Mouse (Mus musculus): ENCODE results near the gene Gprc5b. TPM values are rescaled to one million over a fixed set of nuclear protein-coding genes. Genes with fewer than 3 reads are reported as not detected.
A peak's percentile ranks its signal among the peaks of the same experiment; 100 is the strongest.

Gene Gprc5b
- polyA plus RNA-seq, 1 experiment from 2014 or later, result 0.54 TPM

DNA sequence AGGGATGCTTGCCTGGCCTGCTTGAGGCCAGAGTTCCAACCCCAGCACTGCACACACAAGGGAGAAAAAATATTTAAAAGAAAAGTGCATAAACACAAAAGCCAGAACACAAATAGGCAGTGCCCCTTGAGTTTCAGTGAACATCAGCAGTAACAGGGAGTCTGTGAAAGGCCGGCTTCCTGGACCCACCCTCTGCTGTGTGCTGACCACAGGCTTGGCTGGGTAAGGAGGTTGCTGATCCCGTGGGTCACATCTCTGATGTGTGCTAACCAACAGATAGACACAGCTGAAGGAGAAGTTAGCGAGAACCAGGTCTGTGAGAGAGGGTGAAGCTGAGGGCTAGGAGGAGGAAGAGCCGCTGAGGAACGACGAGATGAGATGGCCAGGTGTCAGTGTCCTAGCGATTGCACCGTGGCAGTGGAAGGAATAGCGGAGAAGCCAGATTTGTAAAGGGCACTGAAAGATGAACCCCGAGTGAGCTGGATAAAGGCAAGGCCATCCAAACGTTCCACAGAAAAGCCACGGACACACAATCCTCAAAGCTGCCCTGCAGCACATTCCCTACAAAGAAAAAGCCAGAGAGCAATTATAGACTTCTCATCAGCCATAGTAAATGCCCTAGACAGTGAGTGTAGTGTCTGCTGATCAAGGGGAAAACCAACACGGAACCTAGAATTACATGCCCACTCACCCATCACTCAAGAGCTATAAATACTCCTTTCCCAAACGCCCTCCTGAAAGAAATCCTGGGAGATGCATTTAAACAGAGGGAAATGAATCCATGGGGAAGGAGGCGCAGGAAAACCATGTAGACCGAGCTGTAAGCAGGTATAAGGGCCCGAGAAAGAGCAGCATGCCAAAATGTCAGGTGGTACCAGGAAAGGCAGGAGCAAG, 63.3 kb downstream of the Gprc5b start:
- Histone ChIP-seq H3K4me3 (ENCODE audit: low read depth, low read length) (no peak overlapping the region), H3K4me1 (ENCODE audit: control insufficient read depth, low read depth, low read length) (no peaks in the 10 kb centered on the region), H3K27ac (ENCODE audit: low read length) (no peak overlapping the region), H3K4me2 (ENCODE audit: low read depth, low read length) (no peak overlapping the region), H3K9me3 (replicated peaks; ENCODE audit: control insufficient read depth, low read length) (no peaks in the 10 kb centered on the region), H3K9ac (ENCODE audit: low read depth, low read length) (no peak overlapping the region), H3K36me3 (ENCODE audit: control insufficient read depth, insufficient read depth) (no peaks in the 10 kb centered on the region), H3K27me3 (ENCODE audit: control insufficient read depth, insufficient read depth, low read depth, low read length) (no peaks in the 10 kb centered on the region)
- WGBS (ENCODE audit: insufficient replicate concordance), result 64% methylated on average over 17 of the region's 17 CpGs
- no peak for ATAC-seq (ENCODE audit: low read depth)

DNA sequence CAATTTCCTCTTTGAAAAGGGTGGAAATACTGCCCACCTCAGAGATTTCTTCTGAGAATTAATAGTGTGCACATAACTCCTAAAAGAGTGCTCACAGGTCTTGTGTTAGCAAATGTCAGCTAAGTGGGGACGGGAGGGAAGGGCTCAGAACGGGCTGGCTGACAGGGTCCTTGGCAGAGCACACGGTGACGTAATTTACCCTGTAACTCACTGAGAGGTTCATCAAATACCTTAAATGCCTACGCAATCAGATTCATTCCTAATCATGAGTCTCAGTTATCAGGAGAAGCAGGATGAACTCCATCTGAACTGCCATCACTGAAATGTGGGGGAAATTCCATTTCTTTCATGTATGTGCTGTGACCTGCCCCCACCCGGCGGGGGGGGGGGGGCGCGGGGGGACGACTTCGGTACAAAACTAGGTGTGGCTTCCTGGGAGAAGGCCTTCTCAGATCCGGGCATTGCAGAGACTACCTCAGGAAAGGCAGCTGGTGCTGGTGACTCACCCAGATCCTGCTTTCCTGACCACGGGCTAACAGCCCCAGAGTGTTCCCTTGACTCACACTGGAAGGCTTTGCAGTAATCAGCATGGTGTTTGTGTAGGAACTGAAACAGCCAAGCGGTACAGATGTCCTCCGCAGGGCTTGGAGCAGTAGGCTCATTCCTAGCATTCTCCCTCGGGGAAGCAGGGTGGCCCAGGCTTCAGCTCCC, 65.3 kb downstream of the Gprc5b start:
- Histone ChIP-seq H3K4me3 (ENCODE audit: low read depth, low read length) (no peak overlapping the region), H3K27ac (ENCODE audit: low read length) (no peak overlapping the region), H3K4me2 (ENCODE audit: low read depth, low read length) (no peak overlapping the region), H3K9ac (ENCODE audit: low read depth, low read length) (no peak overlapping the region), H3K27me3 (ENCODE audit: control insufficient read depth, insufficient read depth, low read depth, low read length) (no peaks in the 10 kb centered on the region), H3K36me3 (ENCODE audit: control insufficient read depth, insufficient read depth) (no peaks in the 10 kb centered on the region), H3K9me3 (replicated peaks; ENCODE audit: control insufficient read depth, low read length) (no peaks in the 10 kb centered on the region), H3K4me1 (ENCODE audit: control insufficient read depth, low read depth, low read length) (no peaks in the 10 kb centered on the region)
- ATAC-seq (ENCODE audit: low read depth), result no peak
- WGBS (ENCODE audit: insufficient replicate concordance), result 24% methylated on average over 16 of the region's 16 CpGs

DNA sequence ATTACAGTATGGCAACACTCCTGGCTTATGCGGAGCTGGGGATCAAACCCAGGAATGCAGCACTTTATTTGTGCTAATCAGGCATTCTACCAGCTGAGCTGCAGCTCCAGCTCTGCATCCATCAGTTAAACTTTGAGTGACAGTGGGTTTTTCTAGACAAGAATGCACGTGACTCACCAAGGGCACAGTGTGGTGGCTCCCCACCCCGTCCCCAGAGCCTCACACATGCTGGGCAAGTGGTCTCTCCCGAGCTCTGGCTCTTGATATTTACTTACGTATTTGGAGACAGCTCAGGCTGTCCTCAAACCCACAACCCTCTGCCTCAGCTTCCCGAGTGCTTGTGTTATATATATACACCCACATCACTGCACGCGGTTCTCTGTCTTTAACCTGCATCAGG, 66.1 kb downstream of the Gprc5b start:
- WGBS (ENCODE audit: insufficient replicate concordance), result 44% methylated on average over 8 of the region's 8 CpGs
- Histone ChIP-seq H3K27me3 (ENCODE audit: control insufficient read depth, insufficient read depth, low read depth, low read length) (no peaks in the 10 kb centered on the region), H3K4me1 (ENCODE audit: control insufficient read depth, low read depth, low read length) (no peaks in the 10 kb centered on the region), H3K9me3 (replicated peaks; ENCODE audit: control insufficient read depth, low read length) (no peaks in the 10 kb centered on the region), H3K9ac (ENCODE audit: low read depth, low read length) (no peak overlapping the region), H3K4me3 (ENCODE audit: low read depth, low read length) (no peak overlapping the region), H3K27ac (ENCODE audit: low read length) (no peak overlapping the region), H3K4me2 (ENCODE audit: low read depth, low read length) (no peak overlapping the region), H3K36me3 (ENCODE audit: control insufficient read depth, insufficient read depth) (no peaks in the 10 kb centered on the region)
- ATAC-seq (ENCODE audit: low read depth), result no peak

DNA sequence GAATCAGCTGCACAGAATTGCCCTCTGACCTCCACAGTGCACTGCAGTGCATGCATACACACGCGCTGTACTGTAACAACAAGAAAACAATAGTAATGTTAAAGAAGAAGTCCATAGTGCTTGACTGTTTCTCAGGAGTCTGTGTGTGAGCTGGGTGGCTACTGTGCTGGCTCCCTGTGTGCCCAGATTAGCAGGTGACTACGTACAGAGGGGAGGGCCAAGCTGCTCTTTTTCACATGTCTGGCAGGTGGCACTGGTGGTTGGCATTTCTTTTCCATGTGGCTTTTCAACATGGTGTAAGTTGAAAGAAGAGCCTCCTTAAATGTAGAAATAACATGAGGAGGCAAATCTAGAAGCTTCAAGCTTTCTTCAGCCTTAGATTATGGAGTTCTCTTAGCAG, 66.7 kb downstream of the Gprc5b start:
- H3K9ac ChIP-seq (ENCODE audit: low read depth, low read length), result no peak overlapping the region
- H3K36me3 ChIP-seq (ENCODE audit: control insufficient read depth, insufficient read depth), result no peaks in the 10 kb centered on the region
- ATAC-seq (ENCODE audit: low read depth), result no peak
- H3K4me1 ChIP-seq (ENCODE audit: control insufficient read depth, low read depth, low read length), result no peaks in the 10 kb centered on the region
- no peaks in the 10 kb centered on the region for H3K27me3 ChIP-seq (ENCODE audit: control insufficient read depth, insufficient read depth, low read depth, low read length)
- 68% methylated on average over 3 of the region's 3 CpGs for WGBS (ENCODE audit: insufficient replicate concordance)
- H3K9me3 ChIP-seq (replicated peaks; ENCODE audit: control insufficient read depth, low read length), result no peaks in the 10 kb centered on the region
- no peak overlapping the region for H3K4me2 ChIP-seq (ENCODE audit: low read depth, low read length)
- no peak overlapping the region for H3K4me3 ChIP-seq (ENCODE audit: low read depth, low read length)
- no peak overlapping the region for H3K27ac ChIP-seq (ENCODE audit: low read length)

DNA sequence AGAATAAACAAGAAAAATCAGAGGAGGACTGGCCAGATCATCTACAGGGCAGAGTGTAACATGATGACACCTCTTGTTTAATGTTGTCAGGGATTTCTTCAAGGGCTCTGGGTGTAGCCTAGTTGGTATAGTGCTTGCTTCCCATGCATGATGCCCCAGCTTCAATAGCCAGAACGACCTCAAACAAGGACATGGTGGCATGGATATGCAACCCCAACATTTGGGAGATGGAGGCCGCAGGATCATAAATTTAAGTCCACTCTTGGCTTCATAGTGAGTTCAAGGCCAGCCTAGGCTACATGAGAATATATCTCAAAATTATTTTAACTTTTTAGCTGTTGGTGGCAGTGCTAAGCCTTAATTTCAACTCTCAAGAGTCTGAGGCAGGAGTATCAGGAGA, 67.7 kb downstream of the Gprc5b start:
- H3K27me3 ChIP-seq (ENCODE audit: control insufficient read depth, insufficient read depth, low read depth, low read length), result no peaks in the 10 kb centered on the region
- H3K27ac ChIP-seq (ENCODE audit: low read length), result no peak overlapping the region
- no peak overlapping the region for H3K9ac ChIP-seq (ENCODE audit: low read depth, low read length)
- H3K9me3 ChIP-seq (replicated peaks; ENCODE audit: control insufficient read depth, low read length), result no peaks in the 10 kb centered on the region
- no peak for ATAC-seq (ENCODE audit: low read depth)
- WGBS (ENCODE audit: insufficient replicate concordance), result 51% methylated on average over 2 of the region's 2 CpGs
- H3K4me3 ChIP-seq (ENCODE audit: low read depth, low read length), result no peak overlapping the region
- H3K4me1 ChIP-seq (ENCODE audit: control insufficient read depth, low read depth, low read length), result no peaks in the 10 kb centered on the region
- H3K36me3 ChIP-seq (ENCODE audit: control insufficient read depth, insufficient read depth), result no peaks in the 10 kb centered on the region
- no peak overlapping the region for H3K4me2 ChIP-seq (ENCODE audit: low read depth, low read length)

GRCm38 (mm10) chr7:118926516-118927260, 68.3 kb downstream of the Gprc5b start:
- H3K9ac ChIP-seq (ENCODE audit: low read depth, low read length), result no peak overlapping the region
- no peak for ATAC-seq (ENCODE audit: low read depth)
- H3K9me3 ChIP-seq (replicated peaks; ENCODE audit: control insufficient read depth, low read length), result no peaks in the 10 kb centered on the region
- WGBS (ENCODE audit: insufficient replicate concordance), result 60% methylated on average over 6 of the region's 6 CpGs
- H3K4me1 ChIP-seq (ENCODE audit: control insufficient read depth, low read depth, low read length), result no peaks in the 10 kb centered on the region
- no peaks in the 10 kb centered on the region for H3K27me3 ChIP-seq (ENCODE audit: control insufficient read depth, insufficient read depth, low read depth, low read length)
- no peak overlapping the region for H3K27ac ChIP-seq (ENCODE audit: low read length)
- no peaks in the 10 kb centered on the region for H3K36me3 ChIP-seq (ENCODE audit: control insufficient read depth, insufficient read depth)
- no peak overlapping the region for H3K4me2 ChIP-seq (ENCODE audit: low read depth, low read length)
- H3K4me3 ChIP-seq (ENCODE audit: low read depth, low read length), result no peak overlapping the region

- Histone ChIP-seq H3K27ac (ENCODE audit: low read length) (no peak overlapping the region), H3K4me1 (ENCODE audit: control insufficient read depth, low read depth, low read length) (no peaks in the 10 kb centered on the region), H3K4me3 (ENCODE audit: low read depth, low read length) (no peak overlapping the region), H3K9me3 (replicated peaks; ENCODE audit: control insufficient read depth, low read length) (no peaks in the 10 kb centered on the region), H3K9ac (ENCODE audit: low read depth, low read length) (no peak overlapping the region), H3K36me3 (ENCODE audit: control insufficient read depth, insufficient read depth) (no peaks in the 10 kb centered on the region), H3K4me2 (ENCODE audit: low read depth, low read length) (no peak overlapping the region), H3K27me3 (ENCODE audit: control insufficient read depth, insufficient read depth, low read depth, low read length) (no peaks in the 10 kb centered on the region)
- ATAC-seq (ENCODE audit: low read depth), result no peak
- 49% methylated on average over 3 of the region's 3 CpGs for WGBS (ENCODE audit: insufficient replicate concordance)
These were observed 69.5 kb downstream of the Gprc5b start for GRCm38 (mm10) chr7:118925547-118925946.

DNA sequence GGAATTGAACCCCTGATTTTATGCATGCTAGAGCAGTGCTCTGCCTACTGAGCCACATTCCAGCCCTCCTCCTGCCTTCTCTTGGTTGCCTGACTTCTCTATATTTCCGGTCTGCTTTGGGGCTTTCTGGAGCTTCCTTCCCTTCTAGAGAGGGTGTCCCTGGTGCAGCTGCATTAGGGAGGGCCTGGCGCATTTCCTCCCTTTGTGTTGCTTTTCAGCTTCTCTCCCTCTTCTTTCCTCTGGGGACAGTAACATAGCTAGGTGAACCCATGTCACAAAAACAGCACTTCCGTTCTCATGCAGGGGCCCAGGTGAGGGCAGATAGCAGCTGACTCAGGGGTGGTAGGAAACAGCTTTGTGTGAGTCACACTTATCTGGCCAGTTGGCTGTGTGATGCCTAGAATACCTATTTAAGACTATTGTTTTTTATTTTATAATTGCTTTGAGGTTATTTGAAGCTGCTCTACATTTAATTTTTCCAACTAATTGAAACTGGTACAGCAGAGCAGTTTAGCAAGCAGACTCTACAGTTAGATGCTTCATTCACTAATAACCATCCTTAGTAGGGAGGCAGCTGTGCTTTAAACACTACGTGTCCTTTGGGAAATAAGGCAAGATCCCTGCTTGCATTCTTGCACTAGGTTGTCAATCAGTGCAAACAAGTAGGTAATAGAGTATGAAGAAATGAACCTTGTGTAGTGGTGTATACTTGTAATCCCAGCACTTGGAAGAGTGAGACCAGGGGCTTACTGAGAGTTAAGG, 72.4 kb downstream of the Gprc5b start:
- no peak overlapping the region for H3K9ac ChIP-seq (ENCODE audit: low read depth, low read length)
- no peaks in the 10 kb centered on the region for H3K27me3 ChIP-seq (ENCODE audit: control insufficient read depth, insufficient read depth, low read depth, low read length)
- WGBS (ENCODE audit: insufficient replicate concordance), result 35% methylated on average over 4 of the region's 4 CpGs
- peak; percentile 21; the same call in 1 of the 2 replicates for ATAC-seq (ENCODE audit: low read depth)
- no peak overlapping the region for H3K4me2 ChIP-seq (ENCODE audit: low read depth, low read length)
- no peaks in the 10 kb centered on the region for H3K36me3 ChIP-seq (ENCODE audit: control insufficient read depth, insufficient read depth)
- no peaks in the 10 kb centered on the region for H3K9me3 ChIP-seq (replicated peaks; ENCODE audit: control insufficient read depth, low read length)
- no peak overlapping the region for H3K27ac ChIP-seq (ENCODE audit: low read length)
- H3K4me1 ChIP-seq (ENCODE audit: control insufficient read depth, low read depth, low read length), result no peaks in the 10 kb centered on the region
- H3K4me3 ChIP-seq (ENCODE audit: low read depth, low read length), result no peak overlapping the region
